Mouse (Mus musculus): Measurements from ENCODE around the gene 1700080E11Rik. TPM values are rescaled to one million over a fixed set of nuclear protein-coding genes. Genes with fewer than 3 reads are reported as not detected.
A peak's percentile ranks its signal among the peaks of the same experiment; 100 is the strongest.
"Not testable (repeated sequence)": the region's sequence is repeated elsewhere in the genome, so short reads cannot be mapped to it uniquely, and the experiment has no call there.

The 1700080E11Rik gene
- not detected in 2 replicates for polyA plus RNA-seq (2016; fragmentation: Nextera tagmentation; extraction: Ambion mirVana)

- no peaks in the 10 kb centered on the region for H3K4me1 ChIP-seq
- no peaks in the 10 kb centered on the region for H3K27me3 ChIP-seq (ENCODE audit: low read depth, poor library complexity, severe bottlenecking)
- H3K27ac ChIP-seq = no peak within 1 kb of the TSS
- 85% methylated on average over 6 of the region's 6 CpGs for WGBS
- H3K36me3 ChIP-seq = no peaks in the 10 kb centered on the region
- no peak within 1 kb of the TSS for H3K4me3 ChIP-seq
- H3K9me3 ChIP-seq (replicated peaks) = no peaks in the 10 kb centered on the region
- no peak for DNase-seq (ENCODE audit: low spot score)
Observed at GRCm38 (mm10) chr9:105144992-105145391, at the start of gene 1700080E11Rik. TSS of gene 1700080E11Rik (minus strand) at chr9:105145092.

DNA sequence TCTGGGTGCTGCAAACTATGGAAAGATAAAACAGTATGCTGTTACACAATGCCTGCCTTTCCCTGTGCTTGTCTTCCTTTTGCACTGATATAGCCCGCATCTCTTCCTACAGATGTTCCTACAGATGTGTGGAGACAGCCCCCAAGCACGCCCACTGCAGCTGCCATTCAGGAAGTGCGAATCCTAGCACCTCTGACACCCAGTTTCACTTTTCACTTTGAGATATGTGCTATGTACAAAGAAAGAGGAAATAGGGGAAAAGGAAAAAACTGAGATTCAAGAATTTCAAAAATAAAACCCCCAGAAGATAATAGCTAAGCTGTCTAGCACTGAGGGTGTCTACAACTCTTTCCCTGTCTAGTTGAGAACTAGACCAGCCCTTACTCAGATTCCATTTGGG lies 41.8 kb upstream of the 1700080E11Rik start:
- 87% methylated on average over 3 of the region's 3 CpGs for WGBS
- Histone ChIP-seq H3K36me3 (no peaks in the 10 kb centered on the region), H3K27me3 (ENCODE audit: low read depth, poor library complexity, severe bottlenecking) (no peaks in the 10 kb centered on the region), H3K9me3 (replicated peaks) (no peaks in the 10 kb centered on the region), H3K4me3 (no peak overlapping the region), H3K4me1 (no peaks in the 10 kb centered on the region), H3K27ac (no peak overlapping the region)
- DNase-seq (ENCODE audit: low spot score) = no peak

GRCm38 (mm10) chr9:105182392-105182791 lies 37.5 kb upstream of the 1700080E11Rik start:
- no peak overlapping the region for H3K4me3 ChIP-seq
- no peak for DNase-seq (ENCODE audit: low spot score)
- H3K4me1 ChIP-seq = no peaks in the 10 kb centered on the region
- 85% methylated on average over 3 of the region's 3 CpGs for WGBS
- no peaks in the 10 kb centered on the region for H3K36me3 ChIP-seq
- H3K27ac ChIP-seq = no peak overlapping the region
- no peaks in the 10 kb centered on the region for H3K9me3 ChIP-seq (replicated peaks)
- H3K27me3 ChIP-seq (ENCODE audit: low read depth, poor library complexity, severe bottlenecking) = no peaks in the 10 kb centered on the region

- H3K9me3 ChIP-seq (replicated peaks) = no peaks in the 10 kb centered on the region
- H3K4me1 ChIP-seq = no peaks in the 10 kb centered on the region
- no peaks in the 10 kb centered on the region for H3K27me3 ChIP-seq (ENCODE audit: low read depth, poor library complexity, severe bottlenecking)
- 75% methylated on average over 6 of the region's 6 CpGs for WGBS
- H3K4me3 ChIP-seq = no peak overlapping the region
- no peaks in the 10 kb centered on the region for H3K36me3 ChIP-seq
- peak; percentile 18 for DNase-seq (ENCODE audit: low spot score)
- no peak overlapping the region for H3K27ac ChIP-seq
Observed at GRCm38 (mm10) chr9:105139204-105139603, 5.7 kb downstream of the 1700080E11Rik start.

GRCm38 (mm10) chr9:105136404-105136803 lies 8.5 kb downstream of the 1700080E11Rik start:
- WGBS = 37% methylated on average over 1 of the region's 1 CpGs
- Histone ChIP-seq H3K4me3 (no peak overlapping the region), H3K27me3 (ENCODE audit: low read depth, poor library complexity, severe bottlenecking) (no peaks in the 10 kb centered on the region), H3K9me3 (replicated peaks) (no peaks in the 10 kb centered on the region), H3K27ac (no peak overlapping the region), H3K36me3 (no peaks in the 10 kb centered on the region), H3K4me1 (peaks cover 5% of the 10 kb centered on the region)
- no peak for DNase-seq (ENCODE audit: low spot score)

GRCm38 (mm10) chr9:105134536-105134935 lies 10.4 kb downstream of the 1700080E11Rik start:
- H3K27ac ChIP-seq = no peak overlapping the region
- H3K36me3 ChIP-seq = no peaks in the 10 kb centered on the region
- DNase-seq (ENCODE audit: low spot score) = peak; percentile 5
- peaks cover 9% of the 10 kb centered on the region for H3K4me1 ChIP-seq
- no peak overlapping the region for H3K4me3 ChIP-seq
- H3K9me3 ChIP-seq (replicated peaks) = no peaks in the 10 kb centered on the region
- H3K27me3 ChIP-seq (ENCODE audit: low read depth, poor library complexity, severe bottlenecking) = 0 out of 2 replicates have a peak, but pooled peaks cover 13% of the 10 kb centered on the region
- 91% methylated on average over 5 of the region's 5 CpGs for WGBS

- Histone ChIP-seq H3K27me3 (ENCODE audit: low read depth, poor library complexity, severe bottlenecking) (0 out of 2 replicates have a peak, but pooled peaks cover 13% of the 10 kb centered on the region), H3K9me3 (replicated peaks) (no peaks in the 10 kb centered on the region), H3K4me3 (peak overlapping the region; percentile 82), H3K4me1 (peaks cover 9% of the 10 kb centered on the region), H3K36me3 (no peaks in the 10 kb centered on the region), H3K27ac (0 out of 2 replicates have a peak overlapping the region, but pooled peaks have one; percentile 14)
- 19% methylated on average over 5 of the region's 5 CpGs for WGBS
- DNase-seq (ENCODE audit: low spot score) = no peak
Observed at GRCm38 (mm10) chr9:105132002-105132367, 12.9 kb downstream of the 1700080E11Rik start.

- DNase-seq (ENCODE audit: low spot score) = peak; percentile 89
- Histone ChIP-seq H3K36me3 (no peaks in the 10 kb centered on the region), H3K4me3 (peak within 1 kb of the TSS; percentile 82), H3K27me3 (ENCODE audit: low read depth, poor library complexity, severe bottlenecking) (0 out of 2 replicates have a peak, but pooled peaks cover 13% of the 10 kb centered on the region), H3K4me1 (peaks cover 9% of the 10 kb centered on the region), H3K27ac (peak within 1 kb of the TSS; percentile 85), H3K9me3 (replicated peaks) (no peaks in the 10 kb centered on the region)
- WGBS = under 1% methylated on average over 60 of the region's 60 CpGs
Observed at GRCm38 (mm10) chr9:105131253-105132001, 13.5 kb downstream of the 1700080E11Rik start, which contains the start of gene Nudt16. TSS of gene Nudt16 (minus strand) at chr9:105131824.

DNA sequence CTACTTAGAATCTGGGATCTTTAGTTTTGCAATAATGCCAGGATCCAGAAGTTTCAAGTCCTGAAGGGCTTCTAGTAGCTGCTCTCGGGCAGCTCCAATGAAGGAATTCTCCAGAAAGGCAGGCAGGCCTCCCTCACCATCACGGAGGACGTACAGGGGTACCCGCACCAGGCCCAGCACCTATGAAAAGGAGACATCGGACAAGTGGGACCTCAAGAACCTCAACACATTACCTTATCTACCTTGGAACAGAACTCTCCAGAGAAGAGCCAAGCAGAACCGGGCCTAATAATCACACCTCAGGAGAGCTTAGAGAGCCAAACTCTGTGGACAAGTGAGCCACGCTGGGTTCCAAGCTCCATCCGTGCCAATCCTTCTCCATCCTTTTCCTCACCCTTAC lies 14.6 kb downstream of the 1700080E11Rik start:
- Histone ChIP-seq H3K4me3 (no peak overlapping the region), H3K27ac (no peak overlapping the region)

DNA sequence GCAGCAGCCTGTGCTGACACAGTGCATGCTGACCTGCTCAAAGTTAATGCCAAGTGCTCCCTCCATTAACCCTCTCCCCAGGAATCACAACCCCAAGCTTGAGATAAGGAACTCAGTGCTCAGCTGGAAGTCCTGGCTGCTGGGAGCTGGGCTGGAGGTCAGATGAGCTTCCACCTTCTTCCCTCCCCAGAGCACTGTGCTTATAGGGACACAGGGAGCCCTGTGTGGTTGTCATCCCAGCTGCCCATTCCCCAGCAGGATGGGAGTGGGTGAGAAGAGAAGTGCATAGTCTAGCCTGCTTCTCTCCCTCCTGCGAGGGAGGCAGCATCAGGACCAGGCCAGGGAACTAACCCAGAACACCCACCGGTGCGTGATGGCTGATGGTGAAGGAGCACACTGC lies 19.7 kb downstream of the 1700080E11Rik start:
- H3K4me1 ChIP-seq; H3K9me3 ChIP-seq (replicated peaks); H3K27me3 ChIP-seq (ENCODE audit: low read depth, poor library complexity, severe bottlenecking); DNase-seq (ENCODE audit: low spot score); H3K36me3 ChIP-seq; H3K4me3 ChIP-seq; H3K27ac ChIP-seq: not testable (repeated sequence)
- WGBS = 79% methylated on average over 3 of the region's 3 CpGs

More for the DNA sequence above, 14.6 kb downstream of the 1700080E11Rik start:
- Histone ChIP-seq H3K36me3 (no peaks in the 10 kb centered on the region), H3K27me3 (ENCODE audit: low read depth, poor library complexity, severe bottlenecking) (0 out of 2 replicates have a peak, but pooled peaks cover 13% of the 10 kb centered on the region), H3K4me1 (peaks cover 9% of the 10 kb centered on the region), H3K9me3 (replicated peaks) (no peaks in the 10 kb centered on the region)
- 96% methylated on average over 8 of the region's 8 CpGs for WGBS
- peak; percentile 28 for DNase-seq (ENCODE audit: low spot score)

DNA sequence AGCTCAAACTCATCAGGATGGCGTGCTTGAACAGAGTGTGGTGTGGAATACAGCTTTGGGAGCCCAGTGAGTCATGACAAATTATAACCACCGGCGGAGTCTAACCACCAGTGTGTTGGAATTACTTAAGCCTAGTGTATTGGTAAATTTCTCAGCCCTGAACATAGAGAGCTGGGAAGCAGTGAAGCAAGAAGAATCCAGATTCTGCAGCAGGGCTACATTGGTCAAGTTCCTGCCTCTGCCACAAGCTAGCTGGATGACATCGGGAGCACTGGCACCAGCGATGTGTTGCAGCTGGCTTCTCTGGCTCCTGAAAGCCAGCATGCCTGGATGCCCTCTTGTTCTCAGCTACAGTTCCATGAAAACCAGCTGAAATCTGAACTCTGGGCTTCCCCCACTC lies 41.0 kb downstream of the 1700080E11Rik start:
- Histone ChIP-seq H3K9me3 (replicated peaks) (no peaks in the 10 kb centered on the region), H3K4me3 (no peak overlapping the region), H3K27ac (no peak overlapping the region), H3K27me3 (ENCODE audit: low read depth, poor library complexity, severe bottlenecking) (no peaks in the 10 kb centered on the region), H3K4me1 (no peaks in the 10 kb centered on the region), H3K36me3 (no peaks in the 10 kb centered on the region)
- 89% methylated on average over 5 of the region's 5 CpGs for whole genome bisulfite sequencing
- DNase-seq (ENCODE audit: low spot score) = no peak

- 61% methylated on average over 1 of the region's 1 CpGs for WGBS
Observed at GRCm38 (mm10) chr9:105101911-105102310, 43.0 kb downstream of the 1700080E11Rik start.

DNA sequence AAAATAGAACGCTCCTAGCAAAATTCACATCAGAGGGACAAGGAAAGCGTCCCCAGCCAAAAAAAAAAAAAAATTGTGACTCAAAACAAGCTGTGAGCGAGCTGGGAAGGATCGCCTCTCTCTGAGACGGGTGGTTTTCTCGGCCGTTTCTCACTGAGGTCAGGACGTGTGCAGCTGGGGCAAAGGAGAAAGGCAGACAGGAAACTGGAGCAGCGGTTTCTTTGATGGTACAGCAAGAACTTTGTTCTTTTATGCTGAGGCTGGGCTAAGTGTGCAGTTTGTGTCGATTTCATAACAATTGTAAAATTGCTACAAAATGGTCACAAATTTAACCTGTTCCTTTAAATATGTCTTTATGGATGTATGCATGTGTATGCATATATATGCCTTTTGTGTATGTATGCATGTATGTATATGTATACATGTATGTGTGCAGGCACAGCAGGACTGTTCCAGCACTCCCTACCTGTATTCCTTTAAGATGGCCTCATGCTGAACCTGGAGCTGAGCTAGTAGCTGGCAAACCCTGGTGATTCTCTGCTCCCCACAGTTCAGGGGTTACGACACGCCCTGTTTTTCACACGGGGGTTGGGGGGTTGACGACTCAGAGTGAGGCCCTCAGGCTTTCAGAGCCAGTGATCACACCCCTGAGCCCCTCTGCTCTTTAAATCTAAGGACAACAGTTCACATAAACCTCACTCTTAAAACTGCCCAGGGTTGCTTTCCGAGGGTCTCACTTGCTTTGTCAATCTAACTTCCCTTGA lies 43.9 kb downstream of the 1700080E11Rik start:
- Histone ChIP-seq H3K4me1 (no peaks in the 10 kb centered on the region), H3K27ac (no peak overlapping the region), H3K4me3 (no peak overlapping the region), H3K27me3 (ENCODE audit: low read depth, poor library complexity, severe bottlenecking) (no peaks in the 10 kb centered on the region), H3K36me3 (no peaks in the 10 kb centered on the region), H3K9me3 (replicated peaks) (no peaks in the 10 kb centered on the region)
- 55% methylated on average over 15 of the region's 15 CpGs for WGBS
- DNase-seq (ENCODE audit: low spot score) = no peak

More at GRCm38 (mm10) chr9:105101911-105102310, 43.0 kb downstream of the 1700080E11Rik start:
- DNase-seq (ENCODE audit: low spot score) = no peak
- Histone ChIP-seq H3K27me3 (ENCODE audit: low read depth, poor library complexity, severe bottlenecking) (no peaks in the 10 kb centered on the region), H3K27ac (no peak overlapping the region), H3K4me3 (no peak overlapping the region), H3K36me3 (no peaks in the 10 kb centered on the region), H3K4me1 (no peaks in the 10 kb centered on the region), H3K9me3 (replicated peaks) (no peaks in the 10 kb centered on the region)
